Mouse (Mus musculus) spleen, postnatal 10 days (tissue): ENCODE measurements at regions not wholly inside any gene's neighbourhood (a gene's known extent, or its start where the extent isn't known, plus 50 kb on each side); places are given as distances from the start of the nearest gene placed in this dataset.
"Not testable (repeated sequence)": the region's sequence is repeated elsewhere in the genome, so short reads cannot be mapped to it uniquely, and the experiment has no call there.

Source experiments
- DNase-seq, 2 experiments: peaks; one replicate each; pipeline ENCODE4 v3.0.0; 2021 to 2022; ENCODE audit warnings: low spot score in 2 of 2

DNA sequence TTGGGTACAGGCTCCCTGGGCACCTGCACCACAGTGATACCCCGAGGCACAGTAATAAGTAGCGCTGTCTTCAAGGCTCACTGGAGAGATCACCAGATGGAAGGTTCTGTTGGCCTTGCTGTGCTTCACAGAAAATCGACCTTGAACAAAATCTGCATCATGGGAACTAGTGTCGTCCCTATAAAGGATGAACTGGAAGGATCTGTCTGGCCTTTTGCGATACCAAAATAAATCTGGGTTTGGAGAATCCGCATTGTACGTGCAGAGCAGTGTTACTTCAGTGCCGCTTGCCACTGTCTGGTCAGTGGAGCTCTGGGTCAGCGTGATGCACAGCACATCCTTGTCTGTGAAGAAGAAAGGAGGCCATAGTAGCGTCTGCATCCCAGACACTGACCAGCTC is 105.3 kb downstream of the Dad1 start:
- no peak for DNase-seq

DNA sequence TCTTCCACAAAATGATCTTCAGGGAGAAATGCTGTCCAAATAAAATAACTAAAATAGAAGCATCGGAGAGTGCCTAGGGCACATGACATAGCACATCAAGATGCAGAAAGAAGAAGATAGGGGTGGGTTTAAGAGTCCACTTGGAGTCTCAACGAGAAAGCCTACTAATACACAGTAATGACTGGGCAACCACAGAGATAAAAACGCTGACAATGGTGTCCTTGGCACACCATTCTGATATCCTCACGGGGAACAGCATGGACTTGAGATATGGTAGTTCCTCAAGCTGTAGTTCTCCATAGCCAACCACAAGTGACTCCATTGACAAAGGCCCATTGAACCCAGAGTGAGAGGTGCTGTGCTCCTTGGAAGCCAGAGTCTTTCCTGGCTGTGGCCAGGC is 105.8 kb downstream of the Dad1 start:
- DNase-seq, result no peak

DNA sequence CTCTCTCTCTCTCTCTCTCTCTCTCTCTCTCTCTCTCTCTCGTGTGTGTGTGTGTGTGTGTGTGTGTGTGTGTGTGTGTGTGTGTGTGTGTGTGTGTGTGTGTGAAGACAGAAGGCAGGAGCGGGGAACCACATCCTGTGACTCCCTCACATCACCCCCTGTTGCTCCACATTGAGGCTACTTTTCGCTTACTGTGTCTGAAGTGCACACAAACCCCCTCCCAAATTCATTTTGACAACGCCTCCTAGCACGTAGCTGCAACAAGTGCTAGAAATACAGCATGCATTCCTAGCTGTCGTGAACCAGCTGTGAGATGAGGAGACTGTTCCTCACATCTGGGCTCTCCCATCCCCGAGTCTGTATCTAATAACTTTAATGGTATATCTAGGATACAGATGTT is 106.4 kb downstream of the Dad1 start:
- no peak for DNase-seq

DNA sequence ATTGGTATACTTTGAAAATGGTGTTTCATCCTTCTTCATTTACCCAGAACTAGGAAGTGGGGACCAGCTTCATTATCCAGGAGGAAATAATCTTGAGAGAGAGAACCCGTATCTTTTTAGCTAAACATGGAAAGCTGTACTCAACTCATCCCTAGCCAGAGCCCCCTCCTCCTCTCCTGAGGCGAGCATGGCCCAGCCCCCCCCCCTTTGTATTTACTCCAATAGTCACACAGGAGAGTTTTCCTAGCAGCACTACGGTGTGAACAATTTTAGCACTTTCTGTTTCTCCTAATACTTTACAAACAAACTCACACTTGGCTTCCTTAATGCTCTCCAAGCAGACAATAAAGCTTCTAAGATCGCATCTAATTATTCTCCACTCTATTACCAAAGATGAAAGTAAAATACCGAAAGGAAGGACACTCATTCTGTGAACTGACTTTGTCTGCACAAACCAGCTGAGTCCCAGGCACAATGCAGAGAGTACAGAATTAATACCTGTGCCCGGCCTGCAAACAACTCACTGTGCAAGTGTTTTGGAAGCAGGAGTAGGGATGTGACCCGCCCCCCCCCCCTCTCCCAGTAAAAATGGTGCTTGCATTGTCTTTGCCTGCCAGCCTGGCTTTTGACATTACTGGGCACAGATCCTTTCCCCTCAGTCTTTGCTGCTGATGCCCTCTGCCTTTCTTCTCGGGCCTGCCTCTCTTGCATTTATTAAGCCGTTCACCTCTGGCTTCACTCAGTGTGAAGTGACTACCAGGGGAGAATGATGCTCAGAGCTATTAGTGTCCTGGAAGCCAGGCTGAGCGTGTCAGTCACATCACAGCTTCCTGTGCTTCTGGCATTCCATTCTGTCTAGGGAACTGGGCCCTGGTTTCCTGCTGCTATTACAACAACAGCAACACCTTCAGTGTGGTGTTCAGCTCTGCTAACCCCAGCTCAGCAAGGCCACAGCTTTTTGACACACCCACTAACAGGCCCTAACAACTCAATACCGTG is 107.9 kb downstream of the Dad1 start:
- no peak for DNase-seq

DNA sequence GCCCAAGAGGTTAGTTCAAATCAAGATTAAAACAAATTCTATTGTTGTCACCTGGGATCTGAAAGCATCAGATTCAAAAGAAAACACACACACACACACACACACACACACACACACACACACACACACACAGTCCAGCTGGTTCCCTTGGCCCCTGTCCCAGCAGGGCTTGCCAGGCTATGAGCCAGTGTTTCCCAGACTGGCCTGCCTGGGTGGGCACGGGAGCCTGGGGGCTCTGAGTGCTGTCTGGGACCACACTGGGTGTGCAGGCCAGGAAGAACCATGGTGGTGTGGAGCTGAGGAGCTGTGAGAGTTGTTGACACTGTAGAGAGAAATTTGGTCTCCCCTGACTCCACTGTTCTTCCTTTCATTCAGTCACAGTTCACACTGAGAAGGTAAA is 110.1 kb downstream of the Dad1 start:
- DNase-seq, result no peak

DNA sequence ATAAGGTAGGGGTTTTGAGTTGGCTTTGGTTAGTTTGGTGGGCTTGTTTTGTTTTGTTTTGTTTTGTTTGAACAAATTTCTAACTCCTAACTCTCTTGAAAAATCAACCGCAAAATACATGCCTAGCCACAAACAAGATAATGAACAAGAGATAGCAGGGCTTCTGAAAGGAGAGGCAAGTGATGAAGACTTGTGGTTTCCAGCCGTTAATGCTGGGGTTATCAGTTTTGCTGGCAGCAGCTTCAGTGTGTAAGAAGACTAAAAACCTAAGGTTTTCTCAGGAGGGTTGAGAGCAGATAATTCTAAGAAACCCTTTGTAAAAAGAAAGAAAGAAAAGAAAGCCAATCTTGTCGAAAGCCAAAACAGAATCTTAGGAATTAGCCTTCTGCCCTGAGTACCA is 115.6 kb downstream of the Dad1 start:
- no peak for DNase-seq

DNA sequence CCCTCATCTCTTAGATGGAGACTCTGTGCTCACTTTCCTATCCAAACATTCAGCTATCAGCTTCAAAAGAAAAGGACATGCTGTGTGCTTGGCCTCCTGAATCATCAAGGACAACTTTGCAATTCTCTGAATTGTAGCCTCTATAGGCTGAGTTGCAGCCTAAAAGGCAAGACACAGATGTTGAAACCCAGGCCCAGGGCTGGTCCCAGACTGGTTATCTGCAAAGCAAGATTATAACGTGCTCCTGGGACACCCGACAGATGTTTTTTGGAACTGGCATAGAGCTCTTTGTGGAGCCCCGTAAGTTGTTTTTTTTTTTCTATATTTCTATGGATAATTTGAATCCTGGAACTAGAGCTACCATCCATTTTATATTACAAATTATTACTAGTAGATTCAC is 117.4 kb downstream of the Dad1 start:
- no peak for DNase-seq

DNA sequence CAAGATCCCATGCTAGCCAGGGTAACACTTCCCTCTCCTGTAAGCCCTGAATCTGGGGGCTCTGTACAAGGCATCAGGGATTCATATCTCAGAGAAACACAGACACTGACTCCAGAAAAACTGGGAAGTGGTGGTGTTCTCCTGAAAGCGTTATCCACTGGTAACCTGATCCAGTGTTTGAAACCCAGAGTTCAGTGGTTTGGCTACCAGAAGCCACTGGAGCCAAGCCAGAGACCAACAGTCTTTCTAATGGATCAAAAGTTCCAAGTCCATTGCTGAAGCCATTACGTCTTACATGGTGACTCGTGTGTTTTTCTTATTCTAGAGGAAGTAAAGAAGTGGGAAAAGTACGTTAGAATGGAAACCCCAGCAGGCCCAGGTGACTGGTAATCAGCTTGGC is 125.6 kb downstream of the Dad1 start:
- no peak for DNase-seq

DNA sequence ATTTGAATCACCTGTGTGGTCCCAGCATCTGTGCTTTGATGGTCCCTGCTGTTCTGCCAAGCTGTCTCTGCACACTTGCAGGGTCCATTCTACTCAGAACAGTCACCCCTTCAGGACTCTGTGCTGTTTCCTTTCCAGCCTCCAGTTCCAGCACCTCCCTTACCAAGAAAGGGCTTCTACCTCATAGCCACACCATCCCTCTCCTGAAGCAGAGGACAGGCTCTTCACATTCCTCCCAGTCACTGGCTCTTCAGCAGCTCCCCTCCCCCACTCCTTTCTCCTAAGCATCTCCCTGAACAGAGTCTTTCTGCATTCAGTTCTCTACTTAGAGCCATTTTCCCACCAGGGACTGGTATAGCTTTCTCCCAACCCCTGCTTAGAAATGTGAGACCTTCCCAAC is 128.4 kb downstream of the Dad1 start:
- DNase-seq, result no peak

DNA sequence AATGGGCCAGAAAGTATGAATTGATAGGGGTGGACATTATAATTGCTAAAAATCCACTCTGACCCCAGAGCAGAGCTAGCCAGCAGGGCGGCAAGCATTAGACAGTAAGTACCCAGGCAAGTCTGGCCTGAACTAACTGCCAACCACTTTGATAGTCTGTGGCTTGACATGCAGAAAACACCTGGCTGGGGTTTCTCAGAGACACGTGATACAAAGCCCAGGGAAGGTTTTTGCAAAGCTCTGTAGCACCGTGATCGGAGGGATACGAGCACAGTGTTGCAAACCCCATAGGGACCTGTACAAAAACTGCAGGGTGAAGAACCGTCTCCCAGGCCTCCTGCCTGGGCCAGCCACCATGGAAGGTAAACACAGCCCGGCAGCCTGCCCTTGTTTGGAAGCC is 131.9 kb downstream of the Dad1 start:
- DNase-seq, result no peak

DNA sequence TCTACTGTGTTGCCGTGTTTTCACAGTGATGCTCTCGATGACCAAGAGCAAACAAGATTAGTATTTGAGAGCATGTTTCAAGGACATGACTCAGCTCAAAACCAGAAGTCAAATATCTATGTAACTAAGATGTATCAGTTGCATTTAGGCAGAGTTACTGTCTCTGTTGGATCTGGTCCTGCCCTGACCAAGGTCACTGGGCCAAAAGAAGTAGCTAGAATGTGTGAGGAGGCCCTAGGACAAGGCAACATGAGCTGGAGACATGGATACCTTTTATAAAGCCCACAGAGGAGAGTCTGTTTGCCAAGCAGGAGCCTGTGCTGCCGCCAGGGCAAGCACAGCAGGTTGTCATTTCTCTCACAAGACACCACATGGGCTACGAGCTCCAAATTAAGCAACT is 132.6 kb downstream of the Dad1 start:
- DNase-seq, result no peak

DNA sequence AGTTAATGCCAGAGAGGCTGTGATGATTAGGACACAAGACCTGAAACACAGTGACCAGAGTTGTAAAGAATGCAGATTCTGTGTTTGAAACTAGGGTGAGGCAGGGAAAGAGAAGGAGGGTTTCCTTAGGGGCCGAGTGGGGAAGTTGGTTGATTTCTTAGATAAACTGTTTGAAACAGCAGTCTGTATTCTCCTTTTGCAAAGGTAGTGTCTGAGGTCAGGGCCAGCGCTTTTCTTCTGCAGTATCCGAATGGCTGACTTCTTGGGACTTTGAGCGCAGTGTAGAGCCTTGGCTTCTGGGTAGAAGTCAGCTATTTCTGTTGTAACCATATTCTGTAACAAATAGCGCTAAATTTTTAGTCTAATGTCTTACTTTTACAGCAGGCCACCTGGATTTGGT is 133.7 kb downstream of the Dad1 start:
- no peak for DNase-seq

DNA sequence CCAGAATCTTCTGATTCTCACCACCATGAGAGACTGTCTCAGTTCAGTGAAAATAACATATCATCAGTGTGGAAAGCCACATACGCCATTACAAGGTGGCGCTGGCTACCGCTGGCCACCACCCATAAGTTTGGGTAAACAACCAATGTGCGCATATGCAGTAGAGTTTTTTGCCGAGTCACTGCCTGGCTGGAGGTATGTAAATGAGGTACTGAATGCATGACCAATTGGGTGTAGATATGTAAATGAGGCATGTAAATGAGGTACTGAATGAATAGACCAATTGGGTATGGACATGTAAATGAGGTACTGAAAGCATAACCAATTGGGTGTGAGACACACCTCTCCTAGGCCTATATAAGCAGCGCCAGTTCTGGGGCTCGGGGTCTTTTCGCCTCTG is 136.3 kb downstream of the Dad1 start:
- DNase-seq, result not testable (repeated sequence)

DNA sequence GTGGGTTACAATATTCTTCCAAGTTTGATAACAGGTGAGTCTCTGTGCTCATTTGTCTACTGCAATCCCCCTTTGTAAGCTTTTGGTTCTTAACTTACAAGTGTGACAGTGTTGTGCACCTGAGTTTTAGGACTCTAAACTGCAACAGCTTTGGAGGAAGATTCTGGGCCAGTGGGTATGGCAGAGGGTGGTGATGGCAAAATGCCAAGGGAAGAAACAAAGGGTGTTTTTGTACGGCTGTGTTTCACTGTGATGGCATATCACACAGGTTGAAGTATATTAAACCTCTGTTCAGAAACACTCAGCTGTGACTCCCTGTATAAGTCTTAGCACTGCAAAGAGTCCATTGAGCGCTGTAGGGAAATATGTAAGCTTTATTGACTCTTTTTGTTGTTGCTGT is 140.7 kb downstream of the Dad1 start:
- DNase-seq, result no peak

DNA sequence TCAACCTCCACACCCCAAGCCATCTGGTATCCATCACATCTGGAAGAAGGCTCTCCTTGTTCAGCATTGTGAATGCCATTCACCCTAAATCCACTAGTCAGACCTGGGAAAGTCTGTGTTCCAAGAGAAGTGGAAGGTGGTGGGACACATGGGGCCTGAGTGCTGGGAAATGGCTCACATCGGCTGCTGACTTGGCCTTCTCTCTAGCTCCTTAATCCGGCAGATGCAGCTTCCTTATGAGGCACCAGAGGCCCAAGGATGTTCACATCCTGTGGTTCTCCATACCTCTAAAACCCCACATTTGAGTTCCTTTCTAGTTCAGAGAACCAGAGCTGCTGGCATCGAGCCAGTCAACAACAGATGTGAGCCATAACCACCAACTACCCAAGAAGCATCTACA is 142.9 kb downstream of the Dad1 start:
- DNase-seq, result peak in 1 of 2 experiments; percentile 26

DNA sequence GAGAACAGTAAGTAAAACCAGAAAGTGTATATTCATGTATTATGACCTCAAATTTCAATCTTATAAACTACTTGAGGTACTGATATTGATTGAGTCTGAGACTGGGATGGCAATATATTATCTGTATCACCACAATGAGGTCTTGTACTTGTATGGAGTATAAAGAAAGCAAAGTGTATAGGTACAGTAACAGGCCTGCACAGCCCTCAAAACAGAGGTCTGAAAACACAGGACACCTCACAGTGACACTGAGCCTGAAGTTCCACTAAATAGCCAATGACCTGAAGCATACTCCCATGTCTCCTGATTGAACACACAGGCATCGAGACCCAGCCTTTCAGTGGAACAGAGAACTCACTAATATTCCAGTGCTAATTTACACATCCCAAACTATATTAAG is 144.8 kb downstream of the Dad1 start:
- DNase-seq, result no peak

DNA sequence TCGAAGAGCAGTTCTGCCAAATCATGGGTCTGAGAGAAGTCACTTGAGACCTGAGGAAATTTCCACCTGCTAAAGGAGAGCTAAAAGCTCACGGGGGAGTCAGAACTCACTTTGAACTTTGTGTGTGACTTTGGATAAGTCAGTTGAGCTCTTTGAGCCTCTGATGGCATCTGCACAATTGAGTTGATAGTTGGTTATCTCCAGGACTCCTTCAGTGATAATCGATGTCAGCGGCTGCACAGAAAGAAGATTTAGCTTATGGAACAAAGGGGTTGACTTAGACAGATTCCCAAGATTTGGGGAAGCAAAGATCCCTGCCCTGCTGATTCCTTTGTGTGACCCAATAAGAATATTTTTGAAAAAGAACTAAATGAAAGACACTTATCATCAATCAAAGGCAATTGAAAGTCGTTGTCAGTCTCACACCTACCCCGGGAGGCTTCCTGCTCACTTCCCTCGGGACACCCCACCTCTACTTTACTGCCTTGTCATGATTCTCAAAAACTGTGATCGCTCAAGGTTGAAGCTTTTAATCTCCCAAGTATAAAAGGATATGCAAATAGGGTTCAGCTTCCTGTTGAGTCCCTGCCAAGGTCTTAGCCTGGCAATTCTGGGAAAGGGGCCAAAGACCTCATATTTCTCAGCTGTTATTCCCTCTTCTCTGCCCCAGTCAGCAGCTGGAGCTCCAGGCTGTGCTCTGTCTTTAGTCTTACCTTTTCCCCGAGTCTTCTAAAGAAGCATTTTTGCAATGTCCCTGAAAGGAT is 145.4 kb downstream of the Dad1 start:
- no peak for DNase-seq

DNA sequence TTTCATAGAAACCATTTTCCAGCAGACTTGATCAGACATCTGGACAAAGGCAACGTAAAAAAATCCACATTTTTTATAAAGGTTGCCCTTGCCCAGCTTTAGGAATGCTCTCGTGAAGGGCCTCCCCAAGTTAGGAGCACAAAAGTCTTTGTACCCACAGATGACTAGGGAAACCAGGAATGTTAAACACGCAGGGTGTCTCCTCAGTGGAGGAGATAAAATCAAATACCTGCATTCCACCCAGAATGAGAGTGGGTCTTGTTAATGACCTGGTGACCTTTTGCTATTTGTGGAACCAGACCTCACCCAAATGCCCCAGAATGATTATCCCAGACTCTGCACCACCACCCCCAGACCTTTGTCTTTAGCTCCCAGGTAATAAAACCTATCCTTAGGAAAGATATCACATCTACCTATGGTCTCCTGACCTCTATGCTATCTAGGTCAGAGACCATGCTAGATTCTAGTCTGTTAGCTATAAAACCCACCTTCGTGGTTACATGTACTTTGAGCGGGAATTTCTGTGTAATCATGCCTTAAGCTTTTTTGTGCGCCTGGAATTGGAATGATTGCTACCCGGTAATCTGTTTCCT is 146.6 kb downstream of the Dad1 start:
- DNase-seq, result no peak

DNA sequence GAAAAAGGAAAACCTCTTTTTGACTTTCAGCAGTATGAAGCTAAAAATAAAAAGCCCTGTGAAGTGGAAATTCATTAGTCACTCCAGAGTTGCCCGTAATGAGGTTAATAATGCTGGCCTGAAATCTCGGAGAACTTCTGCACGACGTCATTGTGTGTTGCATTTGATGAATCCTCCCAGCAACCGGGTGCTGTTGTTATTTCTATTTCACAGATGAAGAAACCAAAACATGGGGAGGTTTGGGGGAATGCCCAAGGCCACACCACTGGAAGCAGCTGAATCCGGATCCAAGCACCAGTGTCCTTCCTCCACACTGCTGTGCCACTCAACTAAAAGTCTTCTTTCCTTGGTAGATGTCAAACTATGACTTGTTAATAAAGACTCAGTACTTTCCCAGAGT is 149.7 kb downstream of the Dad1 start:
- DNase-seq, result no peak

DNA sequence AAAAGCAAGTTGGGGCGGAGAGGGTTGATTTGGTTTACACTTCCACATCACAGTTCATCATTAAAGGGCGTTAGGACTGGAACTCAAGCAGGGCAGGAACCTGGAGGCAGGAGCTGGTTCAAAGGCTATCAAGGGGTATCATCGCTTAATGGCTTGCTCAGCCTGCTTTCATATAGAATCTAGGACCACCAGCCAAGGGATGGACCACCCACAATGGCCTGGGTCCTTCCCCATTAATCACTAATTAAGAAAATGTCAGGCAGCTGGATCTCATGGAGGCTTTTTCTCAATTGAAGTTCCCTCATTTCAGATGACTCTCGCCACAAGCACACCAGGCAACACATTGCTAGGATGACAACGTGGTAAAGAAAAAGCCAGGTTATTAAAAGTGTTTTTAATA is 150.4 kb downstream of the Dad1 start:
- DNase-seq, result no peak

DNA sequence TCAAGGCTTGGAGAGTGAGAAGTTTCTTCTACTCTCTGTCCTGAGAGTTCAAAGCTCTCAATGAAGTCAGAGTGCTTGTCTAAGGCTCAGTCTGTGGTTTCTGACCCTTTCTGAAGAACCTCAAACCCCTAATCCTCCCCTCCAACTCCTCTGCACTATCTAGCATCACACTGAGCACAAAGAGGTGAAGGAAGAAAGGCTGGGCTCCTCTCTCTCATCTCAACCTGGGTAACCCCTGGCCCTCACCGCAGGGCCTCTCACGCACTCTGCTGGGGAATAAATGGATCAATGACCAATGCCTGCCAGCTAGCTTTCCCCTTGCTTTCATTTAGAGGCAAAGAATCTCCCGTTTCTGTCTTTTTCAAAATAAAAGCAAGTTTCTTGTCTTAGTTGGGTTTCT is 150.8 kb downstream of the Dad1 start:
- DNase-seq, result no peak

DNA sequence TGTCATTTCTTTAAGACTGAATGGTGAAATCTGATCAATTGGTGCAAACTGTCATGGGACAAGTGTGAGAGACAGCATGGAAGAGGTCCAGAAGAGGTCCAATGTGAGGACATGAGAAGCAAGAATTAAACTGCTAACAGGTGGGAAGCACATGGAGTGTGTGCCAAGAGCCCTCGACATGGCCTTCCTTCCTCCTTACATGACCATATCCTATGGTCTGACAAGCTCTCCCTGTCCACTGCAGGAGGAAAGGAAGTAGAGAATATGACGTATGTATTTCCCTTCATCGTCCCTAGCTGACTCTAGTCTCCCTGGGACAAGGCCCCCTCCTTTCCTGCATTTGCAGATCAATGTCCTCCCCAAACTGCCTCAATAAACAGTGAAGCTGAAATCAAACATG is 152.1 kb downstream of the Dad1 start:
- no peak for DNase-seq

DNA sequence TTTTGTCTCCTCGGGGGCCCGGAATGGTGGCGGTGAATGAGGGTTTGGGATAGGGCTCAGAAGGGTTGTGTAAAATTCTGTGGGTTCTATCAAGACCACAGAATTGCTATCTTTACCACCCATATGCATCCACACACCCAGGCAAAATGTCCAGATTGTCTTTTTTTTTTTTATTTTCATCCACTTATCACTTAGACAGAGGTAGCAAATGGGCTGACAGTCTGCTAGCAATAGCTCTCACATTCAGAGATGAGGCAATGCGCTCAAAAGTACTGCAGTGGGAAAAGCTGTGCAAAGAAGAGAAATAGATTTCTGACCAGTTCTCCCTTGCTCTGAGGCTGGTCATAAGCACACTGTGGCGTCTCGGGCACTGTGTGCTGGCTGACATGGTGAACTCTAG is 154.5 kb downstream of the Dad1 start:
- DNase-seq, result no peak
